Mouse (Mus musculus): Measurements from ENCODE around the gene Trrap.

The Trrap gene

GRCm38 (mm10) chr5:144786464-144786863 lies 18.9 kb downstream of the Trrap start:
- peak; percentile 43 for DNase-seq

GRCm38 (mm10) chr5:144793374-144793773 lies 25.8 kb downstream of the Trrap start:
- no peak for DNase-seq

GRCm38 (mm10) chr5:144794687-144795086 lies 27.2 kb downstream of the Trrap start:
- peak; percentile 48 for DNase-seq

GRCm38 (mm10) chr5:144797116-144797515 lies 29.6 kb downstream of the Trrap start:
- DNase-seq = no peak

GRCm38 (mm10) chr5:144803066-144803465 lies 35.5 kb downstream of the Trrap start:
- no peak for DNase-seq

GRCm38 (mm10) chr5:144804181-144804580 lies 36.6 kb downstream of the Trrap start:
- no peak for DNase-seq

GRCm38 (mm10) chr5:144806931-144807330 lies 39.4 kb downstream of the Trrap start:
- no peak for DNase-seq

GRCm38 (mm10) chr5:144828365-144829102 lies 61.0 kb downstream of the Trrap start:
- DNase-seq = no peak

- DNase-seq = no peak
These were observed 62.1 kb downstream of the Trrap start for GRCm38 (mm10) chr5:144829631-144830030.

- DNase-seq = no peak
These were observed 64.4 kb downstream of the Trrap start for GRCm38 (mm10) chr5:144831840-144832469.

GRCm38 (mm10) chr5:144836100-144836499 lies 68.6 kb downstream of the Trrap start:
- DNase-seq = peak; percentile 47

- DNase-seq = no peak
These were observed 77.8 kb downstream of the Trrap start for GRCm38 (mm10) chr5:144845352-144845751.

- no peak for DNase-seq
These were observed 81.2 kb downstream of the Trrap start for GRCm38 (mm10) chr5:144848735-144849134.

GRCm38 (mm10) chr5:144849932-144850331 lies 82.4 kb downstream of the Trrap start:
- DNase-seq = no peak

- DNase-seq = no peak
These were observed 84.3 kb downstream of the Trrap start for GRCm38 (mm10) chr5:144851820-144852219.

GRCm38 (mm10) chr5:144853931-144854330 lies 86.4 kb downstream of the Trrap start:
- no peak for DNase-seq

- no peak for DNase-seq
These were observed 88.4 kb downstream of the Trrap start for GRCm38 (mm10) chr5:144855936-144856335.

GRCm38 (mm10) chr5:144858527-144858926 lies 91.0 kb downstream of the Trrap start:
- no peak for DNase-seq

- no peak for DNase-seq
These were observed 91.8 kb downstream of the Trrap start for GRCm38 (mm10) chr5:144859284-144859683.

GRCm38 (mm10) chr5:144860913-144861312 lies 93.4 kb downstream of the Trrap start:
- no peak for DNase-seq

- no peak for DNase-seq
These were observed 99.4 kb downstream of the Trrap start for GRCm38 (mm10) chr5:144866923-144867322.

GRCm38 (mm10) chr5:144869466-144869865 lies 101.9 kb downstream of the Trrap start:
- no peak for DNase-seq

- no peak for DNase-seq
These were observed 103.2 kb downstream of the Trrap start for GRCm38 (mm10) chr5:144870782-144871181.

GRCm38 (mm10) chr5:144871775-144872174 lies 104.2 kb downstream of the Trrap start:
- no peak for DNase-seq

- DNase-seq = no peak
These were observed 104.8 kb downstream of the Trrap start for GRCm38 (mm10) chr5:144872326-144872725.

Measured in layer of hippocampus, adult 9-11 months (tissue).